Mouse (Mus musculus): ENCODE measurements at regions not wholly inside any gene's neighbourhood (a gene's known extent, or its start where the extent isn't known, plus 50 kb on each side); places are given as distances from the start of the nearest gene placed in this dataset.

DNA sequence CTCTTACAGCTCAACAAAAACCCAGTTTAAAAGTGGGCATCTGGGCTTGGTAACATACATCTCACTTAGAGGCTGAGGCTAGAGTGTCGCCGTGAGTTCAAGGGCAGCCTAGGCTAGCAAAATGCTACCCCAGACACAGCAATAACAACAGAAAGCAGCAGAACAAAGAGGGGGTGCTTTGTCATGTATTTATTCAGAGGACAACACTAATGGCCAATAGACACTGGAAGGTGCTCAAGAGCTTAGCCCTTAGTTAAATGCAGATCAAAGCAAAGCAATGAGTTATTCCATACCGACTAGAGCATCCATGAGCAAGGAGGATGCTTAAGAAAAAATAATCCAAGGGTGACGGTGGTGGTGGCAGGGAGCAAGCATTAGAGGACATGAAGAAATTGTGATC, 158.7 kb downstream of the Evx1 start:
- no peak overlapping the region for H3K4me3 ChIP-seq
- no peak overlapping the region for H3K27ac ChIP-seq
- no peaks in the 10 kb centered on the region for H3K36me3 ChIP-seq
- H3K27me3 ChIP-seq, result no peaks in the 10 kb centered on the region
- H3K4me1 ChIP-seq, result peaks cover 5% of the 10 kb centered on the region; the same call in 1 of the 2 replicates
- no peaks in the 10 kb centered on the region for H3K9me3 ChIP-seq (replicated peaks)
- no peak for ATAC-seq (ENCODE audit: low FRiP score)
- 86% methylated on average over 4 of the region's 4 CpGs for WGBS
- no peak overlapping the region for H3K4me2 ChIP-seq (replicated peaks)
- H3K9ac ChIP-seq, result no peak overlapping the region

DNA sequence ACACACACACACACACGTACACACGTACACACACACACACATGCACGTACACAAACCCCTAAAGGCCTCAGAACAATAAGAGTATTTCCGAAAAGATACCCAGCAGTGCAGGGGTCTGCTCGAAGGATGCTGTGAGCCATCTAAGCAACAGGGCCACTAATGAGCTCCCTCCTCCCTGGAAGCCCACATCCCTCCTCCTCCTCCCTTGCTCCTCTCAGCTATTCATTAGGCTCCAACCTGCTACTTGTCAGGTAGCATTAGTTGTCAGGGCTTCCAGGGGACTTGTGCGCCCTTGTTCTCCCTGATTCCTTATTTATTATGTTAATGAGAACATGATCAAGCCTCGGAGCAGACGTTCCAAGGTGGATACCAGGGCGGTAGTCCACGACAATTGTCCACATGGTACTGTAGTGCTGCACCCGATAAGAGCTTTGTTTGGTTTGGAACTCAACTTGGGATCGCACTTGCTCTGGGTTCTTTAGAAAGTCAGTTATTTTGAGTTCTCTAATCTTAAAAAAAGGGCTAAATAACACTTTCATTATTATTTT, 159.8 kb downstream of the Evx1 start:
- 0 out of 2 replicates have a peak, but pooled peaks have one; percentile 19 for ATAC-seq (ENCODE audit: low FRiP score)
- Histone ChIP-seq H3K9me3 (replicated peaks) (no peaks in the 10 kb centered on the region), H3K4me1 (peaks cover 5% of the 10 kb centered on the region; the same call in 1 of the 2 replicates), H3K4me3 (no peak overlapping the region), H3K27me3 (no peaks in the 10 kb centered on the region), H3K27ac (no peak overlapping the region), H3K4me2 (replicated peaks) (no peak overlapping the region), H3K36me3 (no peaks in the 10 kb centered on the region), H3K9ac (no peak overlapping the region)
- 65% methylated on average over 12 of the region's 12 CpGs for WGBS

DNA sequence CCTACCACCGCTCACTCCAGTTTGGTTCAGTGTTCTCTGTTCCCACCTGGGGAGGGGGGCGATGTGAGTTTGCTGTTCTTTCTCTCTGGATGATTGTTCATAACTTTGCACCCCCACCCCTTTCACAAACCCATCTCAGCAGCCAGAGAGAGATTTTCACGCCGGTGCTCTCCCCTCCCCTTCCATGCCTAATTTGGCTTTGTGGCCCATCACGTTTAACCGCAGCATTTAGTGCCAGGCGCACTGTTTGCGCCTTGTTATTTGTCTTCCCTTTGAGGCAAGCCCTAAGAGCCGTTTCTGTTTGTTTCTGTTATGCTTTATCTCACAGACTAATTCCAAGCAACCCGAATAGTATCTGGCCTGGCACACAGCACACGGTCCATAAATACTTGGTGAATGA, 160.6 kb downstream of the Evx1 start:
- Histone ChIP-seq H3K9ac (no peak overlapping the region), H3K4me1 (peaks cover 5% of the 10 kb centered on the region; the same call in 1 of the 2 replicates), H3K27me3 (no peaks in the 10 kb centered on the region), H3K4me2 (replicated peaks) (no peak overlapping the region), H3K36me3 (no peaks in the 10 kb centered on the region), H3K4me3 (no peak overlapping the region), H3K9me3 (replicated peaks) (no peaks in the 10 kb centered on the region), H3K27ac (no peak overlapping the region)
- WGBS, result 51% methylated on average over 11 of the region's 11 CpGs
- no peak for ATAC-seq (ENCODE audit: low FRiP score)

DNA sequence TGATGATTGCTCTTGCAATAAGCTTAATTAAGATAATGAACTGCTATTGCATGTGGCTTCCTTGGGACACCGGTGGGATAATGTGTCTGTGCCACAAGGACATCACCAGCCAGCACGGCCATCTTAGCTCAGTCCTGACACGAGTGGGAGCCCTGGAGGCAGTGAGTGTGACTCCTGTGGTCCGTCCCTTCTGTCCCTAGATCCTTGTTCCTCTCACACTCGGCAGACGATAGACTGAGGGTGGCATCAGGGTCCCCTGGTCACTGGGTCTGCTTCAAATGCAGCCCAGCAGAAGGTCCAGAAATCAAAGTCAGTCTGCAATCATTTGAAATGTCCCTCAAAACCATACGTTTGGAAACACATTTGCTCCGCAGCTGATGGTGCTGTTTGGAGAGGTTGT, 162.4 kb downstream of the Evx1 start:
- Histone ChIP-seq H3K9me3 (replicated peaks) (no peaks in the 10 kb centered on the region), H3K4me3 (no peak overlapping the region), H3K36me3 (no peaks in the 10 kb centered on the region), H3K9ac (no peak overlapping the region), H3K4me2 (replicated peaks) (no peak overlapping the region), H3K27me3 (no peaks in the 10 kb centered on the region), H3K27ac (no peak overlapping the region), H3K4me1 (peaks cover 5% of the 10 kb centered on the region; the same call in 1 of the 2 replicates)
- 82% methylated on average over 8 of the region's 8 CpGs for WGBS
- no peak for ATAC-seq (ENCODE audit: low FRiP score)

DNA sequence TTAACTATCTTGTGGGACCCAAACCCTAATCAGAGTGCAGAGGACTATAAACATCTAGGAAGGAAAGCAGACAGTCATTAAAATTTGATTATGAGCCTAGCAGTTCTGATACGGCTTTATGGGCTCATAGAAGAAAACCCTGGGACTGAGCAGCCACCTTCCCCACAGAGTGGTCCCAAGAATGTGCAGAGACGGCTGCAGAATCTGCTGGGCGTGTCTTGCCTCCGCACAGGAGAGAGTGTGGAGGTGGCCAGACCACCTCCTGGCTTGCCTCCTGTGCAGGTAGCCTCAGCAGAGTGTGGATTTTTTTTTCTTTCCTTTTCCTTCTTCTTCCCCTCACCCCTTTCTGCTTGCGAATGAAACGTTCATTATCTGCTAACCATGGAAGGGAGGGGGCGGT, 163.3 kb downstream of the Hibadh start:
- H3K9ac ChIP-seq, result no peak overlapping the region
- H3K4me3 ChIP-seq, result no peak overlapping the region
- no peak for ATAC-seq (ENCODE audit: low FRiP score)
- no peaks in the 10 kb centered on the region for H3K36me3 ChIP-seq
- no peak overlapping the region for H3K4me2 ChIP-seq (replicated peaks)
- no peaks in the 10 kb centered on the region for H3K9me3 ChIP-seq (replicated peaks)
- H3K4me1 ChIP-seq, result peaks cover 5% of the 10 kb centered on the region; the same call in 1 of the 2 replicates
- H3K27ac ChIP-seq, result no peak overlapping the region
- WGBS, result 67% methylated on average over 7 of the region's 7 CpGs
- H3K27me3 ChIP-seq, result no peaks in the 10 kb centered on the region

DNA sequence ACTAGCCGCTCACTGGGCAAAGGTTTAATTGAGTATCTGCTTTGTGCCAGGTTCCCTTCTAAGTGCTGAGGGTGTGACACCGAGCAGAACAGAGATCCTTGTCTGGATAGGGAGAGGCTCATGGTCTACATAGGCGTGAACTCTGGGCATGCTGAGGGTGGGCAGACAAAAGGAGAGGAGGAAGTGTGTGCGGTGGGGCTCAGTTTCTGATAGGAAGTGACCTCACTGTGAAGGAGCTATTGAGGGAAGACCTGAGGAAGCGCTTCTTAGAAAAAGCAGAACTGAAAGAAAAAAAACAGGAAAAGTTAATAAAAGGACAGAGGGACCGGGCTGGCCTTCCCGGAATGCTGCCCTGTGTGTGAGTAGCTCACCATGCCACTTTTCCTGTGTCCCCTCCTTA, 162.8 kb downstream of the Hibadh start:
- H3K36me3 ChIP-seq, result no peaks in the 10 kb centered on the region
- peaks cover 5% of the 10 kb centered on the region; the same call in 1 of the 2 replicates for H3K4me1 ChIP-seq
- WGBS, result 82% methylated on average over 7 of the region's 7 CpGs
- no peak overlapping the region for H3K27ac ChIP-seq
- H3K27me3 ChIP-seq, result no peaks in the 10 kb centered on the region
- no peak overlapping the region for H3K4me3 ChIP-seq
- H3K9ac ChIP-seq, result no peak overlapping the region
- no peaks in the 10 kb centered on the region for H3K9me3 ChIP-seq (replicated peaks)
- no peak for ATAC-seq (ENCODE audit: low FRiP score)
- no peak overlapping the region for H3K4me2 ChIP-seq (replicated peaks)

DNA sequence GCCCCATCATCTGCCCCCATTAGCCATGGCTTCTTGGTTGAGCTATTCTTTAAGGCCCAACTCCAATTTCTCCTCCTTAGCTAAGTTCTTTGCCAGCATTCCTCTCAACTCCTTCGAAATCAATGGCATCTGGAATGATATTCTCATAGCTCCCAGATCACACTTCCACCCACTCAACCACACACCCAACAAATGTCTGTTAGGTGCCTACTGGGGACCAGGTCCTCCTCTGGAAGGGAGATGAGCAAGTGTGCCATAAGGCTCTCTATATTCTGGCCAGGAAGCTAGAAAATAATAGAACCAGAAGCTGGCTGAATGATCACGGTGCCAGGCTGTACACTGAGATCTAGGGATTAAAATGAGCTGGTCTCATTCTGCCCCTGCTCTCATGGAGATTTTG, 161.6 kb downstream of the Hibadh start:
- no peak overlapping the region for H3K4me3 ChIP-seq
- H3K36me3 ChIP-seq, result no peaks in the 10 kb centered on the region
- no peak overlapping the region for H3K9ac ChIP-seq
- H3K4me1 ChIP-seq, result peaks cover 5% of the 10 kb centered on the region; the same call in 1 of the 2 replicates
- no peak for ATAC-seq (ENCODE audit: low FRiP score)
- H3K27me3 ChIP-seq, result no peaks in the 10 kb centered on the region
- H3K4me2 ChIP-seq (replicated peaks), result no peak overlapping the region
- no peaks in the 10 kb centered on the region for H3K9me3 ChIP-seq (replicated peaks)
- WGBS, result 89% methylated on average over 2 of the region's 2 CpGs
- no peak overlapping the region for H3K27ac ChIP-seq

DNA sequence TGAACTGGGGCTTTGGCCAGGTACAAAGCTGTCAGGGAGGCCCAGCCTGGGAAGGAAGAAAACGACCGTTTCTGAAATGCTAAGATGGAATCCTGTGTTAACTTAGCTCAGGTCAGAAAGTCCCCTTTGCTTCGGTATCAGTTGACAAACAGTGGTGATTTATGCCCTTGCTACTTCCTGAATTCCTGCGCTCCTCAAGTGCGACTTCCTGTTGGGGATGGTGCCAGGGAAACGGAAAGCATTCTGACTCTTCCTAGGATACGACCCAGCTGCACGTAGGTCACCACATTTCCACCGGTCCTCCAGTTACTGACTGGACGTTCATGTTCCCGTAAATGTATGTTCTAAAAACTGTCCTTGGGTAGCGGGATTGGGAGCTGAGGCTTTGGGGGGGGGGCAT, 161.0 kb downstream of the Hibadh start:
- H3K27ac ChIP-seq, result no peak overlapping the region
- WGBS, result 70% methylated on average over 12 of the region's 12 CpGs
- no peaks in the 10 kb centered on the region for H3K4me1 ChIP-seq
- H3K4me2 ChIP-seq (replicated peaks), result no peak overlapping the region
- ATAC-seq (ENCODE audit: low FRiP score), result no peak
- no peak overlapping the region for H3K4me3 ChIP-seq
- H3K9ac ChIP-seq, result no peak overlapping the region
- H3K36me3 ChIP-seq, result no peaks in the 10 kb centered on the region
- H3K9me3 ChIP-seq (replicated peaks), result no peaks in the 10 kb centered on the region
- H3K27me3 ChIP-seq, result no peaks in the 10 kb centered on the region

DNA sequence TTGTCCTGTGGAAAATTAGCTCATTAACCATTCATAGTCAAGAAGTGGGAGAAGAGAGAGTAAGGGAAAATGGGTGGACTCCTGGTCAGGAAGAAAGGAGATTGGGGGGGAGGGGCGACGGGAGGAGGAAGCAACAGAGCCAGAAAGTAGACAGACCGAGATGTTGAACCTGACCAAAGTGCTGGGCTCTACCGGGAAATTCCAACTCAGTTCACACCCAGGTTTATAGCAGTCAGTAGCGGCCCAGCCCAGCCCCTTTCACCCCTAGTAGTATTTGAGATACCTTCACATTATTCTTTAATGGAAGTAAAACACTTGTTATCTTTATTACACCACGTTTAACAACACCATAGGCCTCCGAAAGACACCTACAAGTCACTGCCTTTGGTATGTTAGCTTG, 158.2 kb downstream of the Hibadh start:
- H3K4me1 ChIP-seq, result 0 out of 2 replicates have a peak, but pooled peaks cover 9% of the 10 kb centered on the region
- H3K9ac ChIP-seq, result no peak overlapping the region
- no peak overlapping the region for H3K4me3 ChIP-seq
- no peak overlapping the region for H3K4me2 ChIP-seq (replicated peaks)
- ATAC-seq (ENCODE audit: low FRiP score), result no peak
- 92% methylated on average over 7 of the region's 7 CpGs for WGBS
- no peaks in the 10 kb centered on the region for H3K27me3 ChIP-seq
- no peaks in the 10 kb centered on the region for H3K36me3 ChIP-seq
- no peak overlapping the region for H3K27ac ChIP-seq
- H3K9me3 ChIP-seq (replicated peaks), result no peaks in the 10 kb centered on the region

DNA sequence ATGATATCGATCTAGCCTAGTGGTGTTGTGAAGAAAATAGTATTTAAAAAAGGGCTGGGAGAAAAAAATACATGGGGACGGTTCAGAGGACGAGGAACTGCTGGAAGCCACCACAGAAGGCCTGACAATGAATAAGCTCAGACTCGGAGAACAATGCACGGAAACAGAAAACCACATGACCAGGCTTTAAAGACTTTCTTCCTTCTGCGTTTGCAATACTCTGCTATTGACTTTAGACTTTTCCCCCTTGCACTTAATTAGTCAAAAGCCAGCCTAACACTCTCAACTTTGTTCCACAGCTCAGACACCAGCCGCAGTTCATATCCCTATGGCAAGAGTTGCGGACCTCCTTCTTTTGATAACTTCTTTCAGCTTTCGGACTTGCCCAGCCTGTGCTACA, 154.0 kb downstream of the Hibadh start:
- Histone ChIP-seq H3K4me2 (replicated peaks) (no peak overlapping the region), H3K9me3 (replicated peaks) (no peaks in the 10 kb centered on the region), H3K36me3 (no peaks in the 10 kb centered on the region), H3K9ac (no peak overlapping the region), H3K4me3 (no peak overlapping the region), H3K27me3 (no peaks in the 10 kb centered on the region), H3K27ac (no peak overlapping the region), H3K4me1 (0 out of 2 replicates have a peak, but pooled peaks cover 9% of the 10 kb centered on the region)
- WGBS, result 65% methylated on average over 9 of the region's 9 CpGs
- ATAC-seq (ENCODE audit: low FRiP score), result no peak

DNA sequence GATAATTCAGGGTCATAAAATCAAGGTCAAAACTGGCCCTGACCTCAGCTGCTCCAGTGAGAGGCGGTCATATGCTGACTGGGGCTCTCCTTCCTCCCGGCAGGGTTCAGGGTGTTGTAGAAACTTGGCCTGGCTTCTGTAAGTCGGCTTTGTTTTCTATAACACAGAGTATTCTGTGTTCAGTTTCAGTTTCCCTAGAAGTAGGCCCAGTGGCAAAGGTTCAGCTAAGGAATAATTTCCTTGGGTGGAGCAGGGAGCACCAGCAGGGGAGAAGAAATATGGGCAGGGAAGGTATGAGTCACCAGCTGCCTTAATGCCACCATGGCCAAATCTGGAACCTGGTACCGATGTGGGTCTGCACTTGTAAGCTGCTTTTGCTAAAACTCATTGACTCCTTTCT, 153.5 kb downstream of the Hibadh start:
- ATAC-seq (ENCODE audit: low FRiP score), result no peak
- Histone ChIP-seq H3K27ac (no peak overlapping the region), H3K4me2 (replicated peaks) (no peak overlapping the region), H3K27me3 (no peaks in the 10 kb centered on the region), H3K9me3 (replicated peaks) (no peaks in the 10 kb centered on the region), H3K4me3 (no peak overlapping the region), H3K9ac (no peak overlapping the region), H3K36me3 (no peaks in the 10 kb centered on the region), H3K4me1 (0 out of 2 replicates have a peak, but pooled peaks cover 9% of the 10 kb centered on the region)
- 65% methylated on average over 4 of the region's 4 CpGs for WGBS

DNA sequence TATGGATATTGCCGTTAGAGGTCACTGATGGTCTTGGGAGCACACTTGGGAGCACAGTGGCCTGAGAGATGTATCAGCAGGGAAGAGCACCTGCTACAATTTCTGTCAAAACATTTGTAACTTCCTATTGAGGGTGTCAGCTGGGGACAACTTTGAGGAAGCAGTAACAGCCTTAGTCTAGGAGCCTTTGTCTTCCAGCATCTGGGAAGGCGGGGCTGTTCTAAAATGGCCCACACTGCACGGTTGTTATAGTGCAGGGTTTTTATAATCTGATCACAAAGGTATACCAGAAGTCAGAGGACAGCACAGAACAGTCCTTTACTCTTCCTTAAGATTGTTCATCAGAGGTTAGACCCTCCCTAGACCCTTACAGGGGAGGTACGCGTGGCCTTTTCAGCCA, 152.3 kb downstream of the Hibadh start:
- Histone ChIP-seq H3K4me3 (no peak overlapping the region), H3K27ac (no peak overlapping the region), H3K9ac (no peak overlapping the region), H3K4me2 (replicated peaks) (no peak overlapping the region), H3K4me1 (0 out of 2 replicates have a peak, but pooled peaks cover 9% of the 10 kb centered on the region), H3K36me3 (no peaks in the 10 kb centered on the region), H3K27me3 (no peaks in the 10 kb centered on the region), H3K9me3 (replicated peaks) (no peaks in the 10 kb centered on the region)
- 85% methylated on average over 5 of the region's 5 CpGs for WGBS
- ATAC-seq (ENCODE audit: low FRiP score), result no peak

DNA sequence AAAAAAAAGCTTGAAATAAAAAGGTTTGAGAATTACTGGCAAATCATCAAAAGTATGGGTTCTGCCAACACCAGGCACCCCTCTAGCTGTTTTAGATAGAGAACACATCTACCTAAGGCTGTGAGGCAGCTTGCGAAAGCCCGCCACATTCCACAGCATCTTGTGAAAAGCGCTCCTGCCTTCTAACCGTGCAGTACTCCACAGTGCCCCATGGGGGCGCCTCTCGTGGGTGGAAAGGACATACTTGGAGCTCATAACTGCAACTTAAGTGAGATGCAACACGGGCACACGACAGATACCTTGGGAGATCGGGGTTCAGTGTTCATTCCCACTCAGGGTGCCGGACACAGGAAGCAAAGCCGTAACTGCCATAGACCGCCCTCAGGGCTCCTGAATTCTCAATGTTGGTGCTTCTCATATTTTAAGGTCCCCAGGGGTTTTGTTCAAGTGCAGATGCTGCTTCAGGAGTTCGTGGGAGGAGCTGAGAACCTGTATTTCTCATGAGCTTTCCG, 149.9 kb downstream of the Hibadh start:
- no peaks in the 10 kb centered on the region for H3K9me3 ChIP-seq (replicated peaks)
- H3K9ac ChIP-seq, result no peak overlapping the region
- H3K4me3 ChIP-seq, result no peak overlapping the region
- H3K36me3 ChIP-seq, result no peaks in the 10 kb centered on the region
- H3K4me1 ChIP-seq, result no peaks in the 10 kb centered on the region
- no peak overlapping the region for H3K27ac ChIP-seq
- no peak for ATAC-seq (ENCODE audit: low FRiP score)
- H3K4me2 ChIP-seq (replicated peaks), result no peak overlapping the region
- no peaks in the 10 kb centered on the region for H3K27me3 ChIP-seq
- WGBS, result 78% methylated on average over 14 of the region's 14 CpGs
